Mouse (Mus musculus) left cerebral cortex, postnatal 36 days (tissue): ENCODE measurements around the gene Nme9. TPM values are rescaled to one million over a fixed set of nuclear protein-coding genes. Genes with fewer than 3 reads are reported as not detected.

Source experiments
- DNase-seq, 2 experiments: peaks; one replicate each; pipeline ENCODE4 v3.0.0; 2021 to 2022; ENCODE audit warnings: low spot score in 2 of 2, mixed read lengths in 1 of 2
- intact Hi-C: fragments of 180-260 bp; cut with DNase I; formaldehyde crosslinking; loops from one replicate; pipeline ENCODE4 v1.15.1; 2025
- total RNA-seq, 2 experiments: library from RNA; stranded (reverse); gene quantifications; 2 replicates each; pipeline ENCODE4 v1.2.3; 2021

The Nme9 gene
- total RNA-seq = not detected

- no peak for DNase-seq
- intact Hi-C loops = no loop called here
Observed at GRCm38 (mm10) chr9:99451161-99451560, at the start of gene Nme9. TSS of gene Nme9 (plus strand) at chr9:99451475.

GRCm38 (mm10) chr9:99409280-99409679 is 42.0 kb upstream of the Nme9 start:
- no peak for DNase-seq

GRCm38 (mm10) chr9:99411093-99411492 is 40.2 kb upstream of the Nme9 start:
- no peak for DNase-seq
- intact Hi-C loops = no loop called here

More at GRCm38 (mm10) chr9:99409280-99409679, 42.0 kb upstream of the Nme9 start:
- intact Hi-C loops = no loop called here

DNA sequence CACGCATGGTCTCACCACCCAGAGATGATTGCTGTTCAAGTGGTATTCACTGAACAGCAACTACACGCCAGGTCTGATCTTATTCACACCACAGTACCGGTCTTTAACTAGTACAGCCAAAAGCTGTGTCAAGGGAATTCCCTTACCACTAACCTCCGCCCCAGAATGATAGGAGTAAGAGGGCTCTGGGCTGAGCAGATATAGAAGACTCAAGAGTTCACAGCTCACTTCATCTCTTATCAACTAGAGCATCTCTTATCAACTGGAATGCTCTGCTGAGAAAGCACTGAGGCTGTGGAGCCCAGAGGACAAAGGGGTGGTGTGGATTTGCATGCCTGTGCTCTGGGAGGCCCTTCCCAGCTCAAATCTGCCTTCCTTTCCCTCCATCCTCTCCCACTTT is 39.5 kb upstream of the Nme9 start:
- intact Hi-C loops = no loop called here

DNA sequence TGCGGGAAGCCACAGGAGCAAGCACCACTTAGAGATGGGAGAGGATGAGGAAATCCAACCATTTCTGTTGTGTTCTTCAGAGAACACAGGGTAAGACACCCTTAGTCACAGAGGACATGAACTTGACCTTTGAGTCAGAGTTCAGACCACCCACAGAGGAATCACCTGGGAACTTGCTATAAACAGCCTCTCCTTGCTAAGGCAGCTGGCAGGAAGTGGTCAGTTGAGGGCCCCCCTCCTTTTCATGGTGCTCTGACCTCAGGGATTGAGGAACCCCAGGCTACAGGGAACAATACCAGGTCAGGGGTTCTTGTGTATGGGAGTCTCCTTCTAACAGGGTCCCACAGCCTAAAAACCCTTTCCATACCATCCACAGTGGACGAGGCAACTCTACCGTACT is 34.5 kb upstream of the Nme9 start:
- no peak for DNase-seq
- intact Hi-C loops = no loop called here

More for the DNA sequence above, 39.5 kb upstream of the Nme9 start:
- no peak for DNase-seq

DNA sequence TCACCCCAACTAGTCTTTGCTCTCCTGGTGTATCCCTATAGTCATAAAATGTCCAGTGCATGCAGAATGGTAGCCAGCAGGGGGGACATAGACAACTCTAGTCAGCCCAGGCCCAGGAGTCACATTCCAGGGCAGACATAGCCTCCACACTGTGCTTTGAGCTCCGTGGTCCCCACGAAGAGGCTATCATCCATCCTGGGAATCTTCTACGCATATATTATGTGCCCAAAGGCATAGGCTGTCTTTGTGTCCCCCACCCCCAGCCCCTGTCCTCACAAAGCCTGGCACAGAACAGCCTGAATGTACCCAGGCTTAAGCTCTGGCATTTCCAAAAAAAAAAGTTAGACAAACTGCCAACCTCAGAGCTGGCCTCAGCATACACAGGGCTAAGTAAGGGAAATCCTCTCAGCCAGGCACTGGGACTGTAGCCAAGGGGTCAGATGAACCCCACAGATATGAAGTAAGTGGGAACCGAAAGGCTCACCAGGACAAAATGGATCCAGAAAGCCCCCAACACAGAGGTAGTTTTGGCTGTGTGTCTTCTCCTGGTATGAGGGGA is 33.9 kb upstream of the Nme9 start:
- DNase-seq = no peak
- intact Hi-C loops = no loop called here

DNA sequence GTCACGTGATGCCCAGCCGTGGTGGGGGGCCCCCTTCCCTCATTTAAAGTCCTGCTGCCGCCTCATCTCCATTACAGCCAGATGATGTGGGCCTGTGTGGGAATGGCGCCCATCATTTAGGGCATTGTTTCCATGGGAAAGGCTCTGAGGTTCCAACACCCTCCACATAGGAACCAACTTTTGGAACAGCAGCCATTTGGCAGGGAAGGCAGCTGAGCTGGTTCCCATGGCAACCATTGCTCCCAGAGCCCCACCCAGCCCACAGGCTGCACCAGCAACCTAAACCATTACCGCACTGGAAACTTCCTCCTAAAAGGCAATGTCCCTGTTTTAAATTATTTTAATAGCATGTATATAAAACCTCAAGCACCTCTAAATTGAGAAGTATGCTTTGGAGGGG is 32.9 kb upstream of the Nme9 start:
- intact Hi-C loops = no loop called here
- DNase-seq = peak in 1 of 2 experiments; percentile 62

DNA sequence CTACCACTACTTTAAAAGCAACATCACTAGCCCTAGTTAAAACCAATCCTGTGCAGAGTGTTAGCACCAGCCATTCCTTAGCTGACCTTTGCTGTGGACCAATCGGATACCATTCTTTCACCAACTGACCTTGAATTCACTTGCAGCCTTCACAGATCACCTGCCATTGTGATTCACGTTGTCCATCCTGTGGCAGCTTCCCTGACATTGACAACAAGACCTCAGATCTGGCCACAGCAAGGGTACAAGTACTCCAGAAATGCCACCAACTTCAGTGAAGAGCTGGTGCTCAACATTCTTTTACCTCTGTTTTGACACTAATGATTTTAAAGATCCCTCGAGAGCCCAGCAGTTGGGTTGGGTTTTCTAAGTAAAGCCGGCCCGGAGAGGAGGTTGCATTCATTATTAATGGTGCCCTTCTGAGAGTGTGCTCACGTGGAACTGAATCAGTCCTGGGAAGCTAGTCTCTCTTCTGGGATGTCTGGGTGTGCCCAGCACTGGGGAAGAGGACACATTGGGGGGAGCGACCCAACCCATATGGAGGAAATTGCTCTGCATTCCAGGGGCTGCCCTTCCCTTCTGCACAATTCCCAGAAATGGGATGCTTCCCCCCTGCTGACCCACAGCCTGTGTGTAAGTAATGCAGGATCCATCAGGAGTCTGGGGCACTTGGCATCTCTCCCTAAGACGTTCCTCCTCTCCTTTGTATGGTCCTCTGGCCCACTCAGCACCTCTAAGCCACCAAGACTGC is 31.1 kb upstream of the Nme9 start:
- DNase-seq = no peak
- intact Hi-C loops = no loop called here

- intact Hi-C loops = no loop called here
- DNase-seq = no peak
Observed at GRCm38 (mm10) chr9:99421914-99422313, 29.4 kb upstream of the Nme9 start.

- intact Hi-C loops = no loop called here
- DNase-seq = no peak
Observed at GRCm38 (mm10) chr9:99423692-99424573, 27.3 kb upstream of the Nme9 start.

GRCm38 (mm10) chr9:99424574-99424863 is 26.8 kb upstream of the Nme9 start:
- DNase-seq = no peak
- intact Hi-C loops = no loop called here

GRCm38 (mm10) chr9:99425262-99425661 is 26.0 kb upstream of the Nme9 start:
- DNase-seq = no peak
- intact Hi-C loops = no loop called here

GRCm38 (mm10) chr9:99428601-99429331 is 22.5 kb upstream of the Nme9 start:
- peak in 1 of 2 experiments; percentile 74 for DNase-seq
- intact Hi-C loops = no loop called here

- peak; percentile 68 for DNase-seq
- intact Hi-C loops = no loop called here
Observed at GRCm38 (mm10) chr9:99429845-99430244, 21.4 kb upstream of the Nme9 start.

DNA sequence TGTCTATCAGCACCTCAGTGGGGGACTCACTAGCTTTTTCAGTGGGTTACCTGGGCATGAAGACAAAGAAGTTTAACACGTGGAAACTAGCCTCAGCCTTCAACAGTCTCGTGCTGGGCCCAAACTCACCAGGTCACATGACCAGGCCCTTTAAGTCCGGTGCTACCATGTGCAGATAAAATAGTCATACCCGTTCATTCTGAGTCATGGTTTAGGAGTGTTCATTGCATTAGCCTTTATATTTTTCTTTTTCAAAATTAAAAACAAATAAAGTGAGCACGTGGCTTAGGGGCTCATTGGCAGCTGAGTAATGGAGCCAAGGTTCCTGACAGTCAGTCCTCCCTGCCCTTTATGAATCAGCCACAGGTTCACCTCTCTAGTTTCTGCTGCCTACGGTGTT is 20.5 kb upstream of the Nme9 start:
- DNase-seq = no peak
- intact Hi-C loops = no loop called here

GRCm38 (mm10) chr9:99431346-99431745 is 19.9 kb upstream of the Nme9 start:
- DNase-seq = peak in 1 of 2 experiments; percentile 58
- intact Hi-C loops = no loop called here

GRCm38 (mm10) chr9:99431963-99432362 is 19.3 kb upstream of the Nme9 start:
- no peak for DNase-seq
- intact Hi-C loops = no loop called here

- DNase-seq = no peak
- intact Hi-C loops = no loop called here
Observed at GRCm38 (mm10) chr9:99432478-99432877, 18.8 kb upstream of the Nme9 start.

- intact Hi-C loops = loop anchor here (5.0 kb wide), 1 partner anchor 48 kb away; no protein-coding TSS in a partner anchor
- DNase-seq = peak; percentile 70 to 73
Observed at GRCm38 (mm10) chr9:99434892-99435618, 16.2 kb upstream of the Nme9 start.
